9 mouse cellular contexts compared by ENCODE assay signal in the genomic region with DNA sequence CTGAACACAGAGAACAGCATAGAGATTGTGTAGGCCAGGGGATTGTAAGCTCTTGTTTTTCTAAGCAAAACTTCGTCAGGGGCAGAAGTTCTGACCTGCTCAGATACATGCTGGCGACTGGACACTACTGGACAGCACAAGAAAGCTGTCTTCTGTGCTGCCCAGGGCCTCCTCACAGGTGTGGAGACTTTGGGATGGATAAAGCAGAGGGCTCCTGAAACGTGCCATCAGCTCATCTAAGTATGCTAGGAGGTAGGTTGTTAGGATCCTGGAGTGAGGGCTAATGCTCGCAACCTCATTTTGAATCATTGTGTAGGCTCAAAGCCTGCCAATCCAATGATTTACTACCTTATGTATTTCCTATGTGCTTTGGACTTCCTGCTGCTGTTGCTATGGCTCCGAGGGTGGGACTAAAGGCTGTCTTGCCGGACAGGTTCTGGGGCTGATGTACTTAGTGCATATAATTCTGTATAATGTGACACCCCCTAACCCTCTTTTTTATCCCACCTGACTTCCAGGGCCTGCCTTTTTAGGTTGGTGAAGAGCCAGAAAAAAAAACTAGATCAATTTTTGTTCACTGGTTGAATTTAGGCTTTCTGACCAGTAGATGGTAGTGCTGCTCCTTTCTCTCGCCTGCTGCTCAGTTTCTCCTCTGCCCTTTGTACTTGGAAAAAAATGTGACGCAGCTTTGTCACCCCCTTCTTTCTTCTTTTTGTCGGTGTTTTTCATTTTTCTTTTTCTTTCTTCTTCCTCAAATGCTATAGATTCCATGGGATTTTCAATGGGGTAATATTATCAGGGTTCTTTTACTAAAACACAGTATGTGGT.
DNase-seq lines count a peak whose midpoint lies in the region; ATAC-seq lines count a peak whose summit lies in the region.
"Had no signal": no experiment of that assay in that cellular context is flagged by ENCODE, and none has a peak within 500 bp of the region (broad histone marks: within the 10 kb centered on the region; RNA-seq: fewer than 3 reads in every experiment).

No protein-coding gene starts in this region.

- H3K4me1 ChIP-seq in neural tube, embryonic 15.5 days = no peaks in the 10 kb centered on the region
- H3K4me1 ChIP-seq: limb, embryonic 12.5 days had no signal

- no peaks in the 10 kb centered on the region for H3K9me3 ChIP-seq in neural tube, embryonic 15.5 days (replicated peaks)
- H3K9me3 ChIP-seq: limb, embryonic 12.5 days had no signal

- H3K36me3 ChIP-seq in neural tube, embryonic 15.5 days = no peaks in the 10 kb centered on the region
- H3K36me3 ChIP-seq: limb, embryonic 12.5 days had no signal

- no peak overlapping the region for H3K27ac ChIP-seq in neural tube, embryonic 15.5 days (replicated peaks)
- H3K27ac ChIP-seq: limb, embryonic 12.5 days had no signal

- H3K4me3 ChIP-seq in neural tube, embryonic 15.5 days (replicated peaks) = no peak overlapping the region
- H3K4me3 ChIP-seq: limb, embryonic 12.5 days had no signal

- H3K27me3 ChIP-seq in neural tube, embryonic 15.5 days (replicated peaks) = peaks cover 13% of the 10 kb centered on the region; the same call in 1 of the 2 replicates

- no peak for DNase-seq in frontal cortex, postnatal 14 days (ENCODE audit: low spot score in 2 of 2)
- DNase-seq in 3T3-L1 (ENCODE audit: low read depth, low spot score) (peak; percentile 61), ZHBTc4 (ENCODE audit: low read depth, low spot score) (peak; percentile 19)
- DNase-seq in forelimb bud, embryonic 11.5 days (ENCODE audit: low read depth, low spot score) = peak; percentile 39
- DNase-seq in layer of hippocampus, postnatal 10 days (ENCODE audit: low spot score in 2 of 2) = peak; percentile 13 to 26

- no peak overlapping the region for H3K4me2 ChIP-seq in neural tube, embryonic 15.5 days
- H3K4me2 ChIP-seq: limb, embryonic 12.5 days had no signal

- H3K9ac ChIP-seq in neural tube, embryonic 15.5 days (replicated peaks) = no peak overlapping the region
- H3K9ac ChIP-seq: limb, embryonic 12.5 days had no signal

- ATAC-seq in frontal cortex, adult (ENCODE audit: low TSS enrichment) = peak; percentile 93
- ATAC-seq in neural tube, embryonic 15.5 days (ENCODE audit: low FRiP score) = peak; percentile 81
- ATAC-seq in megakaryocyte, adult 5-6 weeks (ENCODE audit: poor library complexity, severe bottlenecking) = no peak

- WGBS in neural tube, embryonic 15.5 days = 33% methylated on average over 9 of the region's 9 CpGs

Comparison
In these comparisons a context has a peak if more than half of its experiments do, and no peak if none do; other contexts are left out.
1. DNase-seq: peak in 3T3-L1 (single experiment), ZHBTc4 (single experiment), forelimb bud, embryonic 11.5 days (single experiment) and layer of hippocampus, postnatal 10 days (2 of 2); none in frontal cortex, postnatal 14 days (0 of 2).